Mouse (Mus musculus): ENCODE data around the gene Pappa.

Pappa gene

GRCm38 (mm10) chr4:65267066-65267465 is 143.1 kb downstream of the Pappa start:
- DNase-seq (ENCODE audit: inconsistent age in 2 of 2, low spot score in 1 of 2) = no peak

GRCm38 (mm10) chr4:65269996-65270395 is 146.0 kb downstream of the Pappa start:
- no peak for DNase-seq (ENCODE audit: inconsistent age in 2 of 2, low spot score in 1 of 2)

- no peak for DNase-seq (ENCODE audit: inconsistent age in 2 of 2, low spot score in 1 of 2)
Measured at GRCm38 (mm10) chr4:65272295-65272694, 148.3 kb downstream of the Pappa start.

- no peak for DNase-seq (ENCODE audit: inconsistent age in 2 of 2, low spot score in 1 of 2)
Measured at GRCm38 (mm10) chr4:65273299-65273851, 149.4 kb downstream of the Pappa start.

- DNase-seq (ENCODE audit: inconsistent age in 2 of 2, low spot score in 1 of 2) = no peak
Measured at GRCm38 (mm10) chr4:65278451-65279271, 154.7 kb downstream of the Pappa start.

GRCm38 (mm10) chr4:65279272-65279653 is 155.3 kb downstream of the Pappa start:
- DNase-seq (ENCODE audit: inconsistent age in 2 of 2, low spot score in 1 of 2) = no peak

GRCm38 (mm10) chr4:65279979-65280677 is 156.2 kb downstream of the Pappa start:
- DNase-seq (ENCODE audit: inconsistent age in 2 of 2, low spot score in 1 of 2) = no peak

- DNase-seq (ENCODE audit: inconsistent age in 2 of 2, low spot score in 1 of 2) = no peak
Measured at GRCm38 (mm10) chr4:65280888-65281287, 156.9 kb downstream of the Pappa start.

- DNase-seq (ENCODE audit: inconsistent age in 2 of 2, low spot score in 1 of 2) = no peak
Measured at GRCm38 (mm10) chr4:65283611-65284010, 159.6 kb downstream of the Pappa start.

- no peak for DNase-seq (ENCODE audit: inconsistent age in 2 of 2, low spot score in 1 of 2)
Measured at GRCm38 (mm10) chr4:65285165-65285564, 161.2 kb downstream of the Pappa start.

- no peak for DNase-seq (ENCODE audit: inconsistent age in 2 of 2, low spot score in 1 of 2)
Measured at GRCm38 (mm10) chr4:65289247-65289646, 165.3 kb downstream of the Pappa start.

GRCm38 (mm10) chr4:65295741-65296140 is 171.8 kb downstream of the Pappa start:
- no peak for DNase-seq (ENCODE audit: inconsistent age in 2 of 2, low spot score in 1 of 2)

GRCm38 (mm10) chr4:65296356-65296967 is 172.5 kb downstream of the Pappa start:
- no peak for DNase-seq (ENCODE audit: inconsistent age in 2 of 2, low spot score in 1 of 2)

GRCm38 (mm10) chr4:65296968-65297499 is 173.1 kb downstream of the Pappa start:
- DNase-seq (ENCODE audit: inconsistent age in 2 of 2, low spot score in 1 of 2) = no peak

- no peak for DNase-seq (ENCODE audit: inconsistent age in 2 of 2, low spot score in 1 of 2)
Measured at GRCm38 (mm10) chr4:65298212-65299181, 174.5 kb downstream of the Pappa start.

- no peak for DNase-seq (ENCODE audit: inconsistent age in 2 of 2, low spot score in 1 of 2)
Measured at GRCm38 (mm10) chr4:65299365-65299764, 175.4 kb downstream of the Pappa start.

- DNase-seq (ENCODE audit: inconsistent age in 2 of 2, low spot score in 1 of 2) = no peak
Measured at GRCm38 (mm10) chr4:65300431-65300830, 176.5 kb downstream of the Pappa start.

GRCm38 (mm10) chr4:65302666-65303065 is 178.7 kb downstream of the Pappa start:
- DNase-seq (ENCODE audit: inconsistent age in 2 of 2, low spot score in 1 of 2) = no peak

- no peak for DNase-seq (ENCODE audit: inconsistent age in 2 of 2, low spot score in 1 of 2)
Measured at GRCm38 (mm10) chr4:65317877-65318525, 194.0 kb downstream of the Pappa start.

- no peak for DNase-seq (ENCODE audit: inconsistent age in 2 of 2, low spot score in 1 of 2)
Measured at GRCm38 (mm10) chr4:65321340-65321739, 197.4 kb downstream of the Pappa start.
